Mouse (Mus musculus) kidney, postnatal 0 days (tissue): ENCODE measurements around the gene Ppfibp1. TPM values are rescaled to one million over a fixed set of nuclear protein-coding genes. Genes with fewer than 3 reads are reported as not detected.

Experiments
- ATAC-seq: fragments of 200-750 bp; cut with Nextera tagmentation; replicated peaks from 2 replicates; pipeline ENCODE4 v1.8.0; 2017; ENCODE audit warnings: low read depth, moderate number of reproducible peaks, moderate TSS enrichment, moderate library complexity; ENCODE audit not compliant: low FRiP score
- DNase-seq: peaks from one replicate; pipeline ENCODE4 v3.0.0-alpha.2; 2016; ENCODE audit warnings: low spot score
- H3K27ac ChIP-seq: fragments of 300-500 bp; sonication (generic); 2 replicates; pipeline ENCODE4 v1.5.1; 2014; ENCODE audit warnings: mild to moderate bottlenecking
- H3K27me3 ChIP-seq: fragments of 300-500 bp; sonication (generic); 2 replicates; pipeline ENCODE4 v1.6.1; 2014; ENCODE audit warnings: low read length, mixed read lengths; ENCODE audit not compliant: insufficient read depth
- H3K36me3 ChIP-seq: fragments of 300-500 bp; sonication (generic); 2 replicates; pipeline ENCODE4 v1.6.1; 2014; ENCODE audit warnings: low read length, mixed read lengths; ENCODE audit not compliant: insufficient read depth
- H3K4me1 ChIP-seq: fragments of 300-500 bp; sonication (generic); replicated peaks from 2 replicates; pipeline ENCODE4 v1.6.1; 2014; ENCODE audit warnings: antibody characterized with exemption, low read length, mixed read lengths; ENCODE audit not compliant: insufficient read depth
- H3K4me2 ChIP-seq: fragments of 300-500 bp; sonication (generic); 2 replicates; pipeline ENCODE4 v1.6.1; 2014; ENCODE audit warnings: mild to moderate bottlenecking, low read length, moderate library complexity, mixed read lengths
- H3K4me3 ChIP-seq: fragments of 300-500 bp; sonication (generic); replicated peaks from 2 replicates; pipeline ENCODE4 v1.5.1; 2014; ENCODE audit warnings: low read depth, low read length
- H3K9ac ChIP-seq: fragments of 300-500 bp; sonication (generic); 2 replicates; pipeline ENCODE4 v1.6.1; 2014; ENCODE audit warnings: low read depth, low read length
- H3K9me3 ChIP-seq: fragments of 300-500 bp; sonication (generic); replicated peaks from 2 replicates; pipeline ENCODE4 v1.6.1; 2016; ENCODE audit warnings: low read length, inconsistent platforms, mixed read lengths
- CTCF ChIP-seq: IDR thresholded peaks from 2 replicates; pipeline ENCODE4 v1.5.1; 2016; ENCODE audit warnings: antibody characterized with exemption, low read depth, mild to moderate bottlenecking, moderate library complexity
- WGBS: fragments of 180-500 bp; shearing (Covaris S2); extraction: QIAGEN DNeasy Blood & Tissue Kit; methylation state at CpG from one replicate; pipeline ENCODE4 v1.1.7; 2014; 5-methylcytosine and 5-hydroxymethylcytosine counted together
- polyA plus RNA-seq: library from polyadenylated mRNA; unstranded; fragments of >200 nt; fragmentation: Nextera tagmentation; extraction: Ambion mirVana; gene quantifications from 2 replicates; pipeline ENCODE4 v1.2.1, GENCODE M21; 2015

Ppfibp1 gene
- polyA plus RNA-seq, 1 experiment from 2014 or later = 55.9 TPM

DNA sequence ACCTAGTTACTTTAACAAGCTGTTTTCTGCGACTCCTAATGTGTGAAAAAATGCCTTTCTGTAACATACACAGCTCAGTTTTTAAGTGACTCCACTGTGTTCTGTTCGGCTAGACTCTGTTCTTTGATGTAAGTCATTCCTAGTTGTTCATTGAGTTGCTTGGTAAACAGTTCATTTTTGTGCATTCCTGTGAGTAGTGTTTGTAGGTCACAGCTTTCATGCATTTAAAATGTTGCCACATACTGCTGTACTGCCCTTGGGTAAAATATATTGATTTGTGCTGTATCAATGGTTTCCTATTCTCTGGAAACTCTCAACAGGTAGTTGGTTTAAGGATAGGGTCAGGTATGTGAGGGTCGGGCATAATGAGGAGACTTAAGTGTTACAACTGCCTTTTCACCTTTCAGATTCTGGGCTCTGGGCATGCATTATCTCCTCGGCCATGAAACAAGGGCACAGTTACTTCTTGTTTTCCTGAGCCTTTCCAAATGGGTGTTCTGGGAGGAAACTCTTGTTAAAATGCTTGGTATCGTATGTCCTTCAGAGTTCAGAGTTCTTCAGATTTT is 38.2 kb downstream of the Ppfibp1 start:
- TF ChIP-seq CTCF = no peak
- Histone ChIP-seq H3K9ac (no peak overlapping the region), H3K4me1 (peaks cover 4% of the 10 kb centered on the region; the same call in 1 of the 2 replicates), H3K9me3 (no peaks in the 10 kb centered on the region), H3K4me3 (no peak overlapping the region), H3K36me3 (no peaks in the 10 kb centered on the region), H3K4me2 (no peak overlapping the region), H3K27me3 (no peaks in the 10 kb centered on the region), H3K27ac (peak overlapping the region; percentile 20; the same call in 1 of the 2 replicates)
- DNase-seq (no peak), ATAC-seq (no peak)
- WGBS = 57% methylated on average over 5 of the region's 5 CpGs

DNA sequence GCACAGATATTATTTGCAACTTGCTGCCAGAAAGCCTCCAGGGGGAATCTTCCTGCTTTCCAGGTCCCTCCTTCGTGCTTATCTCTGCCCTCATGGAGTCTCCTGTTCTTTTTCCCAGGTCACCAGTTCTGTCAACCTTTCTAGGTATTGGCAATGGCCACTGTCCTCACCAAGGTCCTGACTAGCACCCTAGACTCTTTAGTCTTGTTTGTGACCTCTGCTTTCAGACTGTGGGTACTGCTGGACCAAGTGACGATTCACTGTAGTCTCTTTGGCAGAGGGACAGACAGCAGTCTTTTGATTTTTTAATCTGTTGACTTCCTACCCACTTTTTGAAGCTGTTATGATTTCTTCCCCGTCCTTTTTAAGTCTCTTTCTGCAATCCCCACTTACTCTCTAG is 39.8 kb downstream of the Ppfibp1 start:
- no peak for TF ChIP-seq CTCF
- Histone ChIP-seq H3K9me3 (no peaks in the 10 kb centered on the region), H3K27me3 (no peaks in the 10 kb centered on the region), H3K4me2 (no peak overlapping the region), H3K4me1 (peaks cover 4% of the 10 kb centered on the region; the same call in 1 of the 2 replicates), H3K27ac (no peak overlapping the region), H3K4me3 (no peak overlapping the region), H3K9ac (no peak overlapping the region), H3K36me3 (0 out of 2 replicates have a peak, but pooled peaks cover under 1% of the 10 kb centered on the region)
- DNase-seq (no peak), ATAC-seq (no peak)
- 35% methylated on average over 3 of the region's 3 CpGs for WGBS

DNA sequence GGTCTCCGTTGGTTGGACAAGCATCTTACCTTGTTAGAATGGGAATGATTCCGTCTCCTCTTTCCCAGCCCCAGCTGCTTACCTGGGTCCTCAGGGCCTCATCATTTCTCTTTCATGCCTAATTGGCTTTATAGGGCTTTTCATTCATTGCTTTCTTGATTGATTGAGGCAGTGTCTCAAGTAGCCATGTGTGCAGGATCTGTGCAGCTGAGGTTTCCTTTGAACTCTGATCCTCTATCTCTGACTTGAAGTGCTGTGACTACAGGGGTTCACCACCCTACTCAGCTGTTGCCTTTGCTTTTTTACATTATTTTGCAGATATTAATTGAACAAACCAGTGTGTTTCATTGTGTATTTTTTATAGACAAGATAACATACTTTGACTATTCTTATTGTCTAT is 40.7 kb downstream of the Ppfibp1 start:
- no peaks in the 10 kb centered on the region for H3K27me3 ChIP-seq
- H3K4me2 ChIP-seq = no peak overlapping the region
- H3K36me3 ChIP-seq = 0 out of 2 replicates have a peak, but pooled peaks cover 3% of the 10 kb centered on the region
- ATAC-seq = no peak
- H3K27ac ChIP-seq = 0 out of 2 replicates have a peak overlapping the region, but pooled peaks have one; percentile 11
- no peak overlapping the region for H3K9ac ChIP-seq
- no peak for TF ChIP-seq CTCF
- H3K4me1 ChIP-seq = peaks cover 4% of the 10 kb centered on the region; the same call in 1 of the 2 replicates
- H3K4me3 ChIP-seq = no peak overlapping the region
- 51% methylated on average over 2 of the region's 2 CpGs for WGBS
- H3K9me3 ChIP-seq = no peaks in the 10 kb centered on the region
- DNase-seq = no peak

DNA sequence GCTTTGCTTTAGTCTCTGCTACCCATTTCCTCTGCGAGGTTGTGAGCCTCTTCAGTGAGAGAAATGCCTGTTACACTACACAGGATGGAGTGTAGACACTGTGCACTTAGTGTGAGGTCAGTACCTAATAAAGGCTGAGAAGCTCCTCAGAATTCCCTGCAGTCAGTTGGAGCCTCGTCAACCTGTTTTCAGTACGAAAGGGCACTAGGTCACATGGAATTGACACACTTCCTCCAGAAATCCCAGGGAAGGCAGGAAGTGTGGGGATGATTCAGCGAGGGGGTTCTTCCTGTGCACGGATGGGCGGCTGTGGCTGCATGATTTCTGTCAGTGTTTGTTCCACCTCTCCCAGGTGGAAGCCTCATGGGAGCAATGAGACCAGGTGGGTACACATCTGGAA is 44.8 kb downstream of the Ppfibp1 start:
- no peak for TF ChIP-seq CTCF
- Histone ChIP-seq H3K4me2 (no peak overlapping the region), H3K4me3 (no peak overlapping the region), H3K4me1 (0 out of 2 replicates have a peak, but pooled peaks cover 5% of the 10 kb centered on the region), H3K27me3 (no peaks in the 10 kb centered on the region), H3K36me3 (0 out of 2 replicates have a peak, but pooled peaks cover 3% of the 10 kb centered on the region), H3K27ac (peak overlapping the region; percentile 60; the same call in 1 of the 2 replicates), H3K9ac (no peak overlapping the region), H3K9me3 (no peaks in the 10 kb centered on the region)
- ATAC-seq (no peak; the same call in 1 of the 2 replicates), DNase-seq (peak; percentile 71)
- WGBS = 29% methylated on average over 6 of the region's 6 CpGs

DNA sequence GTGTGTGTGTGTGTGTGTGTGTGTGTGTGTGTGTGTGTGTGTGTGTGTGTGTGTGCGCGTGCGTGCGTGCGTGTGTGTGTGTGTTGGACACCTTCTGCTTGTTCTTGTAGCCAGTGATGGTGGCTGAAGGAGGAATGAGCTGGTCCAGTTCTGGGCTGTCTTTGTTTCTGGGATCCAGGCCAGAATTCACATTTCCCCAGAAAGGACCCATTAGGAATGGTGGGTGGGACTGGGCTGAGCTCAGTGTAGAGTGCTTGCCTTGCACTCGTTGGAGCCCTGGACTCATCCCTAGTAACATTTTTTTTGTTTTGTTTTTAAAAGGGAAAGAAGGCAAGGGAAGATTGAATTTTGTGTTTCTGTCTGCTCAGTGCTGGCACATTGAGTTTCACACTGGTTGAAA is 47.7 kb downstream of the Ppfibp1 start:
- no peak overlapping the region for H3K4me3 ChIP-seq
- 0 out of 2 replicates have a peak, but pooled peaks cover 3% of the 10 kb centered on the region for H3K36me3 ChIP-seq
- no peak overlapping the region for H3K27ac ChIP-seq
- WGBS = 83% methylated on average over 6 of the region's 6 CpGs
- H3K4me1 ChIP-seq = 0 out of 2 replicates have a peak, but pooled peaks cover 4% of the 10 kb centered on the region
- no peak for DNase-seq
- ATAC-seq = 0 out of 2 replicates have a peak, but pooled peaks have one; percentile 46
- no peak overlapping the region for H3K4me2 ChIP-seq
- H3K27me3 ChIP-seq = no peaks in the 10 kb centered on the region
- no peak for TF ChIP-seq CTCF
- no peak overlapping the region for H3K9ac ChIP-seq
- H3K9me3 ChIP-seq = no peaks in the 10 kb centered on the region

DNA sequence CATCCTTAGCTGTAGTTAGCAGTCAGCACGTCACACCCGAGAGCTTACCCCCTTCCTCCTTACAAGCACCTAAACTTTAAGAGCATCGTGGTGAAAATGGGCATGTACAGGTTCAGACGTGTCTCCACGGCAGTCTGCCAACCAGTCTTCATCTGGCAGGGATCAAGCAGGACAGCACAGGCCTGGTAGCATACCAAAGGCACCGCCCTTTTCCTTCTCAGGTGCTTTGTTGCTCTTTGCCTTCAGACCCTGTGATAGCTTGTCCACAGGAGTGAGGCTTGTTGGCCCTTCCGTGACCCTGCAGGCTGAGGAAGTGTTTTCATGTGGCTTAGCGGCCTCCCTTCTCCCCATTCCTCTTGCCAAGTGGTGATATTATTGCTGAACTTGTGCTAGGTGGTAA is 50.7 kb downstream of the Ppfibp1 start:
- ATAC-seq (peak; percentile 54; the same call in 1 of the 2 replicates), DNase-seq (no peak)
- 0 out of 2 replicates have a peak, but pooled peaks cover 7% of the 10 kb centered on the region for H3K4me1 ChIP-seq
- no peak for TF ChIP-seq CTCF
- H3K36me3 ChIP-seq = peaks cover 4% of the 10 kb centered on the region; the same call in 1 of the 2 replicates
- no peak overlapping the region for H3K4me2 ChIP-seq
- no peaks in the 10 kb centered on the region for H3K27me3 ChIP-seq
- H3K27ac ChIP-seq = no peak overlapping the region
- 68% methylated on average over 8 of the region's 8 CpGs for WGBS
- no peak overlapping the region for H3K9ac ChIP-seq
- H3K9me3 ChIP-seq = no peaks in the 10 kb centered on the region
- no peak overlapping the region for H3K4me3 ChIP-seq
